Mouse (Mus musculus) layer of hippocampus, adult 2 months (tissue): ENCODE measurements around the gene Rnf157. TPM values are rescaled to one million over a fixed set of nuclear protein-coding genes. Genes with fewer than 3 reads are reported as not detected.
"Not testable (repeated sequence)": the region's sequence is repeated elsewhere in the genome, so short reads cannot be mapped to it uniquely, and the experiment has no call there.

ENCODE experiments used
- DNase-seq, 2 experiments: peaks; one replicate each; pipeline ENCODE4 v3.0.0; 2022; ENCODE audit warnings: low spot score in 2 of 2
- H3K27ac ChIP-seq: fragments of 200-600 bp; 2 replicates; pipeline ENCODE4 v1.8.1; 2022
- H3K4me3 ChIP-seq: fragments of 200-600 bp; 2 replicates; pipeline ENCODE4 v1.8.1; 2022; ENCODE audit warnings: mild to moderate bottlenecking
- CTCF ChIP-seq: fragments of 200-600 bp; conservative IDR thresholded peaks from 2 replicates; pipeline ENCODE4 v1.8.1; 2022; ENCODE audit warnings: antibody characterized with exemption, mild to moderate bottlenecking, moderate library complexity
- total RNA-seq, 2 experiments: library from RNA; stranded (reverse); gene quantifications; 2 replicates each; pipeline ENCODE4 v1.2.3; 2021

Rnf157 gene
- total RNA-seq, 2 experiments from 2014 or later = 227 to 236 TPM

DNA sequence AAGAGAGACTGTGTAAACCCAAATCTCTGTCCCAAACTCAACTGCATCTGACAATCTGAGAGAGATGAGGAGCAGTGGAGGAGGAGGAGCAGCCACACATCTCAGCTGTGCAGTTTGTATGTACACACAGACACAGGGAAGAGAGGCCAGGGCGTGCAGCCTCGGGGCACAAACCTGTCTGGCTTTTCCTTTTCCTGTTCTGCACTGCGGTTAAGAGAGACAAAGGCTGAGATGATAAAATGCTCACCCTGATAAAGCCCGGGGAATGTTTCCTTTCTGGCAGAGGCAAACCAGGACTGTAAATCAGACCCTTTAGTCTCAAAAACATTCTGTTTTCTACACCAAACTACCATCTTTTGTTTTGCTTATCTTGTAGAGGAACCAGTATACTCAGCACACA is 12.3 kb downstream of the Rnf157 start:
- Histone ChIP-seq H3K4me3 (no peak overlapping the region), H3K27ac (no peak overlapping the region)
- no peak for DNase-seq
- TF ChIP-seq CTCF = no peak

DNA sequence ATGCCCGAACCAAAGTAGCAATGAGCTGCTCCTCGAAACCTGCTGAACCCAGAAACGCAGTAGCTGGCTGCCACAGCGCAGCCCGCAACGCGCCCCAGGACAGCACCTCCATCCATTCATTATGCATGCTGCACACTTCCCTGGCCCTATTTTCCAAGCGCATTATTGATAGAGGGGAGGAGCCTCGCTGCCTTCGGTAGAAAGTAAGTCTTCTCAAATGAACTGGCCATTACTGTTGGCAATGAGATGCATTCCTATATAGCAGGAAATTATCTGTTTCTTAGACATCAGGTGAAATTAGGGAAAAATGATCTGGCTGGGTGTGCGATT is 14.5 kb downstream of the Rnf157 start:
- Histone ChIP-seq H3K4me3 (no peak overlapping the region), H3K27ac (no peak overlapping the region)
- DNase-seq = no peak
- TF ChIP-seq CTCF = no peak

DNA sequence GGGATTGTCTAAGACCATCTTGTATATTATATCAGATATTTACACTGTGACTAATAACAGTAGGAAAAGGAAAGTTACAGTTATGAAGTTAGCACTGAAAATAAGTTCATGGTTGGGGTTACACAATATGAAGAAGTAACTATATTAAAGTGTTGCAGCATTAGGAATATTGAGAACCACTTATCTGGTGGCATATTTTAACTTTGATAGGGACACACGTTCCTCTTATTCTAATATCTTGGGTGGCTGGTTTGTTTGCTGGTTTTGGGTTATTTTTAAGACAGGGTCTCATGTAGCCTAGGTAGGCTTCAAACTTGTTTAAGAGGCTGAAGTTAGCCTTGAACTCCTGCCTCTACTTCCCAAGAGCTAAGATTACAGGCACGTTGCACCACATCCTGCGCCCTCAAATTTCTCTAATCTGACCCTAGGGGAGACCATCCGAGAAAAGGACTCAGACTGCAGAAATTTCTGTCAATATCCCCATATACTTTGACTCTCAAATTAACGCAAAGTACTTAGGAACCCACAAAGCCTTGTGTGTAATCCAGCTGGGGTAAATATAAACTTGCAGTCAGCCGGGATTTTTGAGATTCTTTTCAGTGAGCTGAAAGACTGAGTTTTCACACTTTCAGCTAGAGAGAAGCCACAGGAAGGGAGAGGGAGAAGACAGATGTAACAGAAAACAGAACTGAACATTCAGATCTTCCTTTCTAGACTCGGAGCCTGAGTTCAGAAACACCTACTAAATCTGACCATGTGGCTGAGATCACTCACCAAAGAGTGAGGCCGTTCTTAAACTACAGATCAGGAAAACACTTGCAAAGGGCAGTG is 15.1 kb downstream of the Rnf157 start:
- Histone ChIP-seq H3K4me3 (no peak overlapping the region), H3K27ac (no peak overlapping the region)
- TF ChIP-seq CTCF = no peak
- no peak for DNase-seq

DNA sequence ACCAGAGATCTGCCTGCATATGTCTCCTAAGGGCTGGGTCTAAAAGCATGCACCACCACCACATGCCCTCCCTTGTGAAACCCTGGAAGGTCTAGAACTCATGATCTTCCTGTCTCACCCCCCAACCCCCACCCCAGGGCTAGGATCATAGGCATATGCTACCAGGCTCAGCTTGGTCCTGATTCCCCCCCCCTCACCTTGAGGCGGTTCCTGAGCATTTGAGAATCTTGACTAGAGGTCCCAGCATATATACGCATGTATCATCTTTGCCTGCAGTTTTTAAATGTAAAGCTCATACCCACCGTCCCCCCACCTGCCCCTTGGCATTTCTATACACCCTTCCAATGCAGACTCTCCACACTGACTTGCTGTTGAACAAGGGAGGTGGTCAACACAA is 15.9 kb downstream of the Rnf157 start:
- Histone ChIP-seq H3K4me3 (no peak overlapping the region), H3K27ac (no peak overlapping the region)
- DNase-seq = no peak
- no peak for TF ChIP-seq CTCF

DNA sequence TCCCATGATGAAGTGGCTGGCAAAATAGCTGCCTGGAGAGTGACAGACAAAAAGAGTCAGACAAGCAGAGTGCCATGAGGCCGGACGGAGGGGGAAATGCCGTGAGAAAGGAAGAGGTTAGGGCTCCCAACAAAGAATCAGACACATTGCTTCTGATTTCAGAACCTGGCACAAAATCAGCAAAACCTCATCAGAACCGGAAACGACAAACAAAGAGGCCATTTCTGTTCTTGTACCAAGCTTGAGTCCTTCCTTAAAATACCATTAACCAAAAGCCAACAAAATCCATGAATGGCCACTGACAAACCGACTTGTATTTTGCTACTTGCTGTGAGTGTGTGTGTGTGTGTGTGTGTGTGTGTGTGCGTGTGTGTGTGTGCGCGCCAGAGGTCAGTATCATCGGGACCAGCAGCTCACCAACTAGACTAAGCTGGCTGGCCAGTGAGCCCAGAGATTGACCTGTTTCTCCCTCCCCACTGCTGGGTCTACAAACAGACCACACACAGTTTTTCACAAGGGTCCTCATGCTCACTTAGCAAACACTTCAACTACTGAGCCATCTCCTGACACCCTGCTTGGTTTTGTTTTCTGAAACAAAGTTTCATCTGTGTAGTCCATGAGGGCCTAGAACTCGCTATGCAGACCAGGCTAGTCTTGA is 16.4 kb downstream of the Rnf157 start:
- no peak for DNase-seq
- Histone ChIP-seq H3K27ac (no peak overlapping the region), H3K4me3 (no peak overlapping the region)
- TF ChIP-seq CTCF = no peak

DNA sequence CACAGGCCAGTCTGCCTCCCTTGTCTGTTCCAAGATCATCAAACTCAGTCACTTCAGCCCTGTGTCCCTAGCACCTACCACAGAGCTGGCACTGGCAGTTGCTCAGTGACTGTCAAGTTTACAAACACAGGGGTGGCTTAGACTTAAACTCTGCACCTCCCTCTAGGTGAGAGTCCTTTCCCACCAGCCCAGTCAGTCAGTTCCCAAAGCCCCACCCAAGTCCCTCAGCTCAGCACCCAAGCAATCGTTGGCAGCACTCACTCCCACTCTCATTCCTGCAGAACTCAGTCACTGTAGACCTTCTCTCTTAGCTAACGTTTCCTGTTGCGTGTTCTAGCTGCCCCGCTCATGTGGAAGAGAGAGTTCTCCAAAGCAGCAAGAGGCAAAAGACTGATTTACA is 18.1 kb downstream of the Rnf157 start:
- TF ChIP-seq CTCF = no peak
- Histone ChIP-seq H3K4me3 (no peak overlapping the region), H3K27ac (peak overlapping the region; percentile 43; the same call in 1 of the 2 replicates)
- DNase-seq = no peak

DNA sequence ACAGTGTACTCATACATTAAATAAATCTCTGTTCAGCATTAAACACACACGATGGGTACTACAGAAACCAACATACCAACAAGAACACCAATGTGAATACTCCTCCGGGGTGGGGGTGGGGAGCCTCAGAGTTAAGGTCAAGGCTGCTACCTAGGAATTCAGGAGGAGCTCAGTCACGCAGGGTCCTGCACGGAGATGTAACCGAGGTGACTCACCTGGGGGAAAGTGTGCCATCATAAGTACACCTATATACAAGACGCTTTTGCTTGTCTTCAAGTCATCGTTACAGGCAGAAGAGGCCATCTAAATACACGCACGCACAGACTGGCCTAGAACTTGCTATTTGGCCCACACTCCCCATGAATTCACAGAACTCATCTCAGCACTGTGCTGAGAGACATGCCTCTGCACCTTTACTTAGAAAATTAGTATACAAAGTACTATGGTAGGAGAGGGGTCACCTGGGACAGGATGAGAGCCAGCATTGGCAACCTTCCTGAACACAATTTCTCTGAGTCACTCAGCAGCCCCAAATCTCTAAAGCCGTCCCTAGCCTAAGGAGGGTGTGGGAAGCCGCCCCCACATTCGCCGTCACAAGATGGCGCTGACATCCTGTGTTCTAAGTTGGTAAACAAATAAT is 23.9 kb downstream of the Rnf157 start:
- peak overlapping the region; percentile 53 for H3K27ac ChIP-seq
- DNase-seq = peak in 1 of 2 experiments; percentile 19
- H3K4me3 ChIP-seq = no peak overlapping the region

DNA sequence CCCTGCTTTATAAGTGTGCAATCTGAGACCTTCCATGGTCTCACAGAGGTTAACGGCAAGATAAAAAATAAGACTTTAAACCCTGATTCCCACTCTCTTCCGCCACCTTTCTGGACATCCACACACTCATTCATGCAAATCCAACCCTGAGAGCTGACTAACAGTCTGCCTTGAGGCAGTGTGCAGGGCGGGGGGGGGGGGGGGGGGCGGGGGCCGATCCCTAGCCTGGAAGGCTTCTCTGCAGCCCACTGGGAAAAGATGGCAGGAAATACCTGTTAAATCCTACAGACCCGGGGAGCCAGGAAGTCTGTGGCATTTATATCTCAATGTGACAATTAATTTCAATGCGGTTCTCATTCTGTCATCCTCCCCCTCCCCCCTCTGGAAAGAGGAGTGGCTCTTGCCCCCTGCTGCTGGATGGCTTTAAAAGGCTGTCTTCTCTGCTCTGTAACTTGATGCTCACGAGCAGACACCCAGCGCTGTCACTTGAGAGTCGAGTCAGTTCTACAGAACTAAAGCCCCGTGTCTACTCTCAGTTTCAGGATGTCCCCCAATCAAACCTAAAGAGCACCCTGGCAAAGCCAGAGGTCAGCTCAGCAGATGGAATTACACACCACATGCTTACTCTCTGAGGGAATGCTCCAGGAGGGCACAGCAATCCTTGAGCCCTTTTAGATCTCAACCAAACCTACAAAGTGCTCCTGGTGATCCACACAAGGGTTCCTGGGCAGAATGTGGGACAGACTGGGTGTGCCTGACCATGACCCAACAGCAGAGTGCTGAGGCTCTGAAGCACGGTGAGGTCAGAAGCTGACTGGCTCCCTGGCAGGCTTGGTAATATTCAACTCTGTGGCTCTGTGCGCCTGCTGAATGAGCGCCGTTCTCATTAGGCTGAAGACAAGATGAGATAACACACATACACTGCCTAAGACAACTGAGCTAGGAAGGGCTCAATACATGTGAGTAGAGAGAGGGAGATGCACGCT is 25.5 kb downstream of the Rnf157 start:
- TF ChIP-seq CTCF = no peak
- no peak for DNase-seq
- no peak overlapping the region for H3K27ac ChIP-seq

More for the DNA sequence above, 23.9 kb downstream of the Rnf157 start:
- TF ChIP-seq CTCF = peak; percentile 24

DNA sequence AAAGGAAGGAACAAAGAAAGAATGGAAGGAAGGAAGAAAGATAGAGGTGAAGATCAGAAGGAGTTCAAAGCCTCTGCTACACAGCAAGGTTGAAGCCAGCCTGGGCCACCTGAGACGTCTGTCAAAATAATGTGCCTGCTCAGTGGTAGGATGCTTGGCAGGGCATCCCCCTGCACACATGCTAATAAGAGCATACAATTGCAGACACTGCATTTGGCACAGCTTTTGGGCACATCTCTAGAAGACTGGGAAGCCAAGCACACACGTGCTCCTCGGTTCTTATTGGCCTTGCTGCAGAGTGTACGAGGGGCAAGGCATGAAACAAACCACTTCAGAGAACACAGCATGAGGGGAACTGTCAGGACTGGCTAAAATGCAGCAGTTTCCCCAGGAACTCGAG is 26.8 kb downstream of the Rnf157 start:
- Histone ChIP-seq H3K4me3 (no peak overlapping the region), H3K27ac (no peak overlapping the region)
- TF ChIP-seq CTCF = no peak
- no peak for DNase-seq

More for the DNA sequence above, 25.5 kb downstream of the Rnf157 start:
- H3K4me3 ChIP-seq = no peak overlapping the region

DNA sequence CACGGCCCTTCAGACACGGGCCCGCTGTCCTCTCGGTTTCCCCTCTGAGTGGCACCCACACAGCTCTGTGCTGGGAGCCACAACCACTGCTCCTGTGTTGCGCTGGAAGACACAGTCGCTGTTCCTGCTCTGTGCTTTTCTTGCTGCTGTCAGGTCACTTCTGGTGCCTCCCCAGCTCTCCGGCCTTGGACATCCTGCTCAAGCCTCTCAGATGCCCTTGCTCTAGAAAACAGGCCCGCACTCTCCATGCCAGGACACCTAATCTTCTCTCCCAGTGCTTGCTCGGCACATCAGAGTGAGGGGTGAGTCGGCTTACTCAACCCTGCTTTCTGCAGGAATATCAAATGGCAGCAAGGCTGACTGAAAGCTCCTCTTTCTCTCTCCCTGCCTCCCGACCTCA is 28.7 kb downstream of the Rnf157 start:
- Histone ChIP-seq H3K4me3 (no peak overlapping the region), H3K27ac (no peak overlapping the region)
- no peak for DNase-seq
- no peak for TF ChIP-seq CTCF

DNA sequence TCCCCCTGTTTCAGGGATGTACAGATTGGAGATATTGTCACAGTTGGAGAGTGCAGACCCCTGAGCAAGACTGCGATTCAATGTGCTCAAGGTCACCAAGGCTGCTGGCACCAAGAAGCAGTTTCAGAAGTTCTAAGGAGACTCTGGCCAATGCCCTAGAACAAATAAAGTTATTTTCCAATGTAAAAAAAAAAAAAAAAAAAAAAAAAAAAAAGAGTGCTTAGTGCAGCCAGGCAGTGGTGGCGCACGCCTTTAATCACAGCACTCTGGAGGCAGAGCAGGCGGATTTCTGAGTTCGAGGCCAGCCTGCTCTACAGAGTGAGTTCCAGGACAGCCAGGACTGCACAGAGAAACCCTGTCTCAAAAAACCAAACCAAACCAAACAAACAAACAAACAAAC is 29.8 kb downstream of the Rnf157 start:
- not testable (repeated sequence) for H3K27ac ChIP-seq, H3K4me3 ChIP-seq, DNase-seq

DNA sequence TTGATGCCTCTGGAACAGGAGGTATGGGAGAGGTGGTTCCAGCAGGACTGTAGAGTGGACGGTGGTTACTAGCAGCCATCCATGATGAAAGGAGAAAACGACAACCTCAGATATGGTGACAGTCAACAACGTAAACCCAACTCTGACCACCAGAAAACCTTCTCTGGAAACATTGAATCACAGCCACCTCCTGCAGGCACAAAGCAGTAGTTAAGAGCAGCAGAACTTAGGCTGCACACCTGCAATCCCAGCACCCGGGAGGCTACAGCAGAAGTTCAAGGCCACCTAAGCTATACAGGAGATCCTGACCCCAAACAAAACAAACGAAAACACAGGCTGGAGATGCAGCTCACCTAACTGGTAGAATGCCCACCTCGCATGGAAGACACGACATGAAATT is 32.1 kb downstream of the Rnf157 start:
- no peak for DNase-seq
- H3K27ac ChIP-seq = no peak overlapping the region

More for the DNA sequence above, 32.1 kb downstream of the Rnf157 start:
- TF ChIP-seq CTCF = no peak
- H3K4me3 ChIP-seq = no peak overlapping the region
